Mouse (Mus musculus) gastrocnemius, postnatal 36 days (tissue): ENCODE measurements around the gene Eya2. TPM values are rescaled to one million over a fixed set of nuclear protein-coding genes. Genes with fewer than 3 reads are reported as not detected.

ENCODE experiments used
- DNase-seq, 2 experiments: peaks; one replicate each; pipeline ENCODE4 v3.0.0; 2022
- intact Hi-C: fragments of 180-260 bp; cut with DNase I; formaldehyde crosslinking; loops from one replicate; pipeline ENCODE4 v1.15.1; 2025
- total RNA-seq, 2 experiments: library from RNA; stranded (reverse); gene quantifications; 2 replicates each; pipeline ENCODE4 v1.2.3; 2021

Gene Eya2
- total RNA-seq, 2 experiments from 2014 or later, result 3.2 TPM

GRCm38 (mm10) chr2:165694767-165695166 lies 99.9 kb downstream of the Eya2 start:
- DNase-seq, result no peak
- intact Hi-C loops, result no loop called here

GRCm38 (mm10) chr2:165700252-165700908 lies 105.5 kb downstream of the Eya2 start:
- intact Hi-C loops, result no loop called here
- DNase-seq, result no peak

DNA sequence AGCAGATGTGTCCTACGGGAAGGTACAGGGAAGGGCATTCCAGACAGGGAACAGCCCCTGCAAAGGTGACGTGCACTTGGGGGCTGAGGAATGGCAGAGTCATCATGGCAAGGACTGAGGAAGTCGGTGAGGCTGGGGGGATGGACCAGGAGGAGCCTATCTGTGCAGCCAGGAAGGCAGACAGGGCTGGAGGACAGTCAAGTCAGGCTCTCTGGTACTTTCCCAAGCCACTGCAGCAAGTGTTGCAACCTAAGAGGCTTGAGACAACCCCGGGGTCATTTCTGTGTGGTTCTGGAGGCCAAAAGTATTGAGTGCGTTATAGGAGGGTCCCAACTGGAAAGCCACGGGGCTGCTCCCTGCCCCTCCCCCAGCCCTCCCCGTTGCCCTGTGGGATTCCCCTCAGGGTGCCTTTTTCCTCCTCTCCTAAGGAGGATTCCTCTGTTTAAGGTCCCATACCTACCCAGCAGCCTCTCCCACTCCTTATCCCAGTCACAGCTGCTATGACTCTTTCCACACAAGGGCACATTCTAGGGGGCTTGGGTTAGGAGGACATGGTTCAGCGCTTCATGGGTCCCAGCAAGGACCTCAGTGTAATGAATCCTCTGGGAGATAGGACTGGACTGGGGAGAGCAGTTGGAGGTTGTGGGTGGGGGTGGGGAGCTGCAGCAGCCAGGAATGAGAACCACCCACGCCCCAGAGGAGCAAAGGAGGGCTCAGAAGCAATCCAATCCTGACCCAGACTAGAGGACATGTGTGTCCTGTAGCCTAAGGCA lies 108.4 kb downstream of the Eya2 start:
- DNase-seq, result no peak

DNA sequence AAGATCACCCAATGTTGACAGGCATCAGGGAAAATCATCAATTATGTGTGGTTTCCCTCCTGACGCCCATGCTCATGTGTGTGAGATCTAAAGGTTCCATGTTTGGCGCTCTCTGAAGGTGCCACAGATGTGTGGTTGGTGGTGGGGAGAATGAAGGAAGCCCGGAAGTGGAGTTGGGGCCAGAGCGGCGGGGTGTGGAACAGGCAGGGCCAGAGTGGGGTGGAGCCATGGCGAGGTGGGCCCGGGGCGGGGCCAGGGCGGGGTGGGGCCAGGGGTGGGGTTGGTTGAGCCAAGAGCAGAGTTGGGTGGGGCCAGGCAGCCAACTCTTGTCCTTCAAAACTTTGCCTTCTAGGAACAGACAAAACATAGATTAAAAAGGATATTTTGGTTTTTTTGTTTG lies 113.4 kb downstream of the Eya2 start:
- intact Hi-C loops, result no loop called here

More for the DNA sequence above, 108.4 kb downstream of the Eya2 start:
- intact Hi-C loops, result no loop called here

GRCm38 (mm10) chr2:165716688-165717087 lies 121.9 kb downstream of the Eya2 start:
- DNase-seq, result no peak

More for the DNA sequence above, 113.4 kb downstream of the Eya2 start:
- DNase-seq, result no peak

DNA sequence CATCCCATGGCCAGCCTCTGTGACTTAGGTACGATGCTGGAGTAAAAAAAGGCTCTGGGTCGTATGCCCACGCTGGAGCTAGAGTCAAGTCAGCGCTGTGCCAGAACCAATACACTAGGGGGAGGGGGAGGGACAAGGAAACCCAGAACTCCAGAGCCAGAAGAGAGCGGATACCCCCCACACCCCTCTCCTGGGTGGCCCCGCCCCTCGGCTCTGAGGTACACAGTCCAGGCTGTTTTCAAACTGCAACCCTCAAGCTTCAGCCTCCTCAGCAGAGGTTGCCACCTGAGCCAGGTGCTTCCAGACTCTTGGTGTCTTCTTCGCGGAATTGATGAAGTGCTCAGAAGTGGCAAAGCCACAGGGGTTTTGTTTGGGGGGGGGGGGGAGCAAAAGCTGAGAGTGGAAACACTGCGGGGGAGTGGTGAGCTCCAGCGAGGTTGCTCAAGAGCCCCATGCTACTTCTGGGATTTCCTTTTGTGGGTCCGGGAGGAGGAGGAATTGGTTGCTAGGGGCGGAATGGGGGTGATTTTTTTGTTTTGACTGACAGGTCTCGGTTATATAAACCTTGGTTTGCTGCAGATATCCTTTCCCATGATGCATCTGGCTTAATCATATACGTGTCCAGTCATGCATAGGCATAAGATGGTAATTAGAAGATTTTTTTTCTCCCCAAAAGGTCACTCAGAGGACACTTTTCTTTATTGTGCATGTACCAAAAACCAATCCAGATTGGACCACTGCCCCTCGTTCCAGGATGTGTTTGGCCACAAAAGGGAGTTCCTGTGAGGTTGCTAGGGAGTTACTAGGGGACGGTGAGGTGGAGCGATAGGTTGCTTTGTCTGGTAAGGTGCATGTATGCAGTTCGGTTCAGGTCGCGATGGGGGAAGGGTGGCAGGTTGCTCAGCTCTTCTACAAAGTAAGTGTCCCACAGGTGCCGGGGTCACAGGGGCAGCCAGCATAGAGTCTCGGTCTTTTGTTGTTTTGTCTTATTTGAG lies 122.6 kb downstream of the Eya2 start:
- intact Hi-C loops, result no loop called here

More at GRCm38 (mm10) chr2:165716688-165717087, 121.9 kb downstream of the Eya2 start:
- intact Hi-C loops, result no loop called here

DNA sequence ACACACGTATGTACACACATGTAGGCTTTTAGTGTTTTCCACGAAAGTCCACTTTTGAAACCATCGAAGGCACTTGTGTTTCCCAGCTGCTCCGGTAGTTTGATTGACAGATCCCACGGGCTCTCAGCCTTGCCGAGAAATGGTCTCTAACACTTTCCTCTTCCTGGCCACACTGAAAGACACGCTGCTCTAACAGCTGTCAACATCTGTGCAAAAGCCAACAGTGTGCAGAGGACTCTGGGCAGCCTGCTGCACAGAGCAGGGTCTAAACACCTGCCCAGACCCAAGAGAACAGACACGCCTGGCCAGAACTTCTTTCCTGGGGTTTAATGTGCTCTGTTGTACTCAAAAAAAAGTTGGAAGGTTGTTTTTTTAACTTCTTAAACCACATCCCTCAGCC lies 124.5 kb downstream of the Eya2 start:
- no peak for DNase-seq

More for the DNA sequence above, 122.6 kb downstream of the Eya2 start:
- DNase-seq, result no peak

GRCm38 (mm10) chr2:165721941-165722340 lies 127.1 kb downstream of the Eya2 start:
- intact Hi-C loops, result no loop called here
- no peak for DNase-seq

More for the DNA sequence above, 124.5 kb downstream of the Eya2 start:
- intact Hi-C loops, result no loop called here

GRCm38 (mm10) chr2:165732552-165733238 lies 137.9 kb downstream of the Eya2 start:
- DNase-seq, result no peak
- intact Hi-C loops, result no loop called here

DNA sequence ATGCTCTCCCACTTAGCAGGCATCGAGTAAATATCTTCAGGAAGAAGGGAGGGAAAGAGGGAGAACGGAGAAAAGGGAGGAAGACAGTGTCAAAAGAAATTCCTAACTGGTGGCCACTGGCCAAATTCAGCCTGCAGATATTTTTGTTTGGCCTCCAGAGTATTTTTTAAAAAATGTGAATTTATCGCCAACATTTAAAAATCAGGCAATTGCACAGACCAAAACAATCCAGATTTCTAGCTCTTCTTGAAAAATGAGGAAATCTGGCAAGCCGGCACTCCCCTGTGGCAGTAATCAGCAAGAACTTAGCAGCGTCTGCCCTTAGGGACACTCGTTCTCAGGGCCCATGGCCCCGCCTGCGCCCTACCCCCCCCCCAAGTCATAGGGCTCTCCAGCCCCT lies 138.9 kb downstream of the Eya2 start:
- peak in 1 of 2 experiments; percentile 45 for DNase-seq
- intact Hi-C loops, result no loop called here

- intact Hi-C loops, result no loop called here
- DNase-seq, result no peak
Measured at GRCm38 (mm10) chr2:165736297-165736696, 141.5 kb downstream of the Eya2 start.

GRCm38 (mm10) chr2:165740381-165740780 lies 145.5 kb downstream of the Eya2 start:
- intact Hi-C loops, result no loop called here
- no peak for DNase-seq

DNA sequence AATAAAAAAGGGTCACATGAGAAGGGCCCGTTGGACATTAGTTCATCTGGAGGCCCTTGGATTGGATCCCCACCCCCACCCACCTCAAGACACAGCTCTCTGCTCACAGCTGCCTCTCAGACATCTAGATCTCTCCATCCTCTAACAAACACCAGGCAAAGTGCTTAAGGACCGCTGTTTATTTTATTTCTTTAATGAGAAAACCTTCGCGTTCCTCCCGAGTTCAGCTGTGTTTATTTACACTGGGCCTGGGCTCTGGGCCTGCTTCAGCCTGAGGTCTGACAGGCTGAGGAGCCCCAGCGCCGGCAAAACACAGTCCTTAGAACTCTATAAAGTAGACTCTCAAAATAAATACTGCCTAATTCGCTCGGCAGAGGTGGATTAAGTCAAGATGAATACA lies 146.2 kb downstream of the Eya2 start:
- intact Hi-C loops, result no loop called here
- no peak for DNase-seq

- intact Hi-C loops, result no loop called here
- DNase-seq, result no peak
Measured at GRCm38 (mm10) chr2:165741526-165742050, 146.8 kb downstream of the Eya2 start.

DNA sequence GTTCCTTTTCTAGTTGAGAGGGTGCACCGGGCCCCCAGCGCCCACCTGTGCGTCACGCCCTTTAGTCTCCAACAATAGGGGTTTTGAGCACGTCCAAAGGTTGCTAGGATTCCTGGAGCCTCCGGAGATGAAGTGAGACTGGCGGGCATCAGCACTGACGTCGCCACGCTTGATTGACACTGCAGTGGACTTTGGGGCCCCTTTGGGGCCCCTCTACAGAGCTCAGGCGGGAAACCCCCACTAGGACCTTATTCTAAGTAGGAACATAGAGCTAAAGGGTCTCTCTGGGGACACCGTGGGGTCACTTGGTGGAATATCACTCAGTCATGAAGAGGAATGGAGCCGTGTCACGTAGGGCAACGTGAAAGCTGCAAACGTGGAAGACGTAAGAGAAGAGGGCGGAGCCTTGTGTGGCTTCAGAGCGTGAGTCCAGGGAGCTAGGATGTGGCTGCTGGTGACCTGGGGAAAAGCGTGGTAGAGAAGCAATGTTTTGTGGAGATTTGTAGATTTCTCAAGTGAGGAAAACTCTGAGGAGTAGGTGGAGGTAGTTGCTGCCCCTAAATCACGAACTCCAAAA lies 147.5 kb downstream of the Eya2 start:
- intact Hi-C loops, result no loop called here
- DNase-seq, result no peak

DNA sequence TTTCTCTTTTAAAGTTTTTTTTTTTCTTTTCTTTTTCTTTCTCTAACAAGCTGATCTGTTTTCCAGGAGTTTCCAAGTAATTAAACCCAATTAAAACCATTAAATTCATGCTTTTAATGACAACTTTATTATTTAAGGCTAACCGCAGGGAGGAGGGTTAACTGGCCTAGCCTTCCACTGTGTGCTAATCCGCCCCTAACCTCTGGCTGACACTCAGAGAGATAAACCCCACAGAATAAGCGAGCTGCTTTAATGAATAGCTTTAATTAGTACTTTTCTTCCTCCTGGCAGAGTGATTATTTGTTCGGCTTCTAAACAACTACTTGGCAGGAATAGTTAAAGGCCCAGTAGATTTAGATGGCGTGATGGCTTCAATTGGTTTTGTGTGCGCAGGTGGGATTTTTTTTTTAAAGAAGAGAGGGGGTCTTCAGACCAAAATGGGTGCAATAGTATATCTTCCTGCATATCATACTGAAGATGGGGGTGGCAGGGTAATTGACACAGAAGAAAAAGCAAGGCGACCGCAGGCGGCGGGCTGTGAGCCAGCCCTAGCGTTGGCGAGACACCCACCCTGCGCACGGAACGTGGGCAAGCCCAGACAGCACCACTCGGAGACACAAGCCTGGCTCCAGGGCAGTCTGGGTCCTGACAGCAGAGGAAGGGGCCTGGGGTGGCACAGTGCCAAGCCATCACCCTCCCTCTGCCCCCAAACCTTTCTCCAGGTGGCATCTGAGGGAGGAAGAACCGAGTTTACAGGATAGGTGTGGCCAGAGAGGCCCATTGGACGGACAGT lies 150.7 kb downstream of the Eya2 start:
- no peak for DNase-seq
- intact Hi-C loops, result no loop called here

DNA sequence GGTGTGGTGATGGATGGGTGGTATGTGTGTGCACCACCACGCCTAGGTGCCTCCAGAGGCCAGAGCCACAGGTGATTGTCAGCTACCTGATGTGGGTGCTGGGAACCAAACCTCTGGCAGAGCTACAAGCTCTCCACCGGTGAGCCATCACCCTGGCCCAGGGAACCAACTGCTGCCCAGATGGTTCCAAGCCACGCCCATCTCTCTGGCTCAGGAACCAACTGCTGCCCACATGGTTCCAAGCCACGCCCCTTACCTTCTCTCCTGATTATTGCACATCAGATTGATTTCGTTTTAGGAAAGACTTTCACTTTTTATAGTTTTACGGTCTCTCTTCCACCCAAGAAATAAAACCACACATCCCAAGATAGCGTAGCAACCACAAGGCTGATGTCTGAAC lies 153.1 kb downstream of the Eya2 start:
- intact Hi-C loops, result no loop called here
- no peak for DNase-seq

GRCm38 (mm10) chr2:165748426-165748825 lies 153.6 kb downstream of the Eya2 start:
- intact Hi-C loops, result no loop called here
- no peak for DNase-seq

GRCm38 (mm10) chr2:165751068-165751467 lies 156.2 kb downstream of the Eya2 start:
- intact Hi-C loops, result loop anchor here (1.0 kb wide), 1 partner anchor 222 kb away; no protein-coding TSS in a partner anchor
- DNase-seq, result no peak
